Mouse (Mus musculus) heart, postnatal 0 days (tissue): ENCODE data around the gene Tor1aip2.

Experiments
- CTCF ChIP-seq: IDR thresholded peaks from 2 replicates; pipeline ENCODE4 v1.5.1; 2016; ENCODE audit warnings: antibody characterized with exemption, control low read depth, low read depth
- EP300 ChIP-seq: IDR thresholded peaks from 2 replicates; pipeline ENCODE4 v1.6.1; 2016; ENCODE audit warnings: antibody characterized with exemption, low read depth

DNA sequence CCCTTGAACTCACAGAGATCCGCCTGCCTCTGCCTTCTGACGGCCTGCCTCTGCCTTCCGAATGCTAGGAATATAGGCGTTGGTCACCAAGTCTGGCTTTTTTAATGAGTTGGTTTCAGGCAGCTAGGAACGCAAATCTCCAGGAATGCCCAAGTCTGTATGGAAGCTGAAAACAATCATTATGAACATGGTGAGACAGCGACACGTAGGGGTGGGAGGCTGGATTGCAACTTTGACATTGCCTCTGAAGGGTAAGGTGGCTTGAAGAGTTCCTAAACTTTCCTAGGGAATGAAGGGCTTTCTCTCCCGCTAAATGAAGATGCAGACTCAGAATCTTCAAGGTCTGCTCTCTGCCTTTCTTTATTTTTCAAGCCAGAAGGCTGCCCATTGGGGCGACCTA, 75.9 kb downstream of the Tor1aip2 start:
- peak; percentile 21 for TF ChIP-seq CTCF
- TF ChIP-seq EP300, result no peak
